Mouse (Mus musculus) erythroblast, embryonic 14.5 days (primary cell): Measurements from ENCODE around the gene Efl1. TPM values are rescaled to one million over a fixed set of nuclear protein-coding genes. Genes with fewer than 3 reads are reported as not detected.

Experiments
- H3K27me3 ChIP-seq: 2 replicates; pipeline ENCODE4 v1.6.1; 2012; ENCODE audit warnings: inconsistent platforms; ENCODE audit not compliant: control insufficient read depth
- H3K36me3 ChIP-seq: 2 replicates; pipeline ENCODE4 v1.6.1; 2012; ENCODE audit warnings: mild to moderate bottlenecking, inconsistent platforms; ENCODE audit not compliant: control insufficient read depth
- H3K4me1 ChIP-seq: 2 replicates; pipeline ENCODE4 v1.6.1; 2012; ENCODE audit warnings: inconsistent platforms; ENCODE audit not compliant: control insufficient read depth
- H3K4me3 ChIP-seq: replicated peaks from 2 replicates; pipeline ENCODE3; 2012; ENCODE audit warnings: moderate library complexity, mild to moderate bottlenecking, inconsistent platforms
- H3K9me3 ChIP-seq: 2 replicates; pipeline ENCODE4 v1.6.1; 2012; ENCODE audit warnings: low read length, inconsistent platforms, mixed read lengths; ENCODE audit not compliant: control insufficient read depth
- GATA1 ChIP-seq: IDR thresholded peaks from 2 replicates; pipeline ENCODE4 v1.6.1; 2012; ENCODE audit warnings: low read length, inconsistent platforms, mixed read lengths
- TAL1 ChIP-seq: IDR thresholded peaks from 3 replicates; pipeline ENCODE4 v1.6.1; 2012; ENCODE audit warnings: low read length, inconsistent platforms, mixed read lengths
- polyA plus RNA-seq: library from polyadenylated mRNA; stranded (reverse); fragments of >175 nt; gene quantifications from 2 replicates; pipeline ENCODE4 v1.2.3, GENCODE M21; 2012

Efl1 gene
- polyA plus RNA-seq, 1 experiment: 0.15 TPM

GRCm38 (mm10) chr7:82676834-82677233 is 28.4 kb downstream of the Efl1 start:
- Histone ChIP-seq H3K4me1 (no peaks in the 10 kb centered on the region), H3K9me3 (no peaks in the 10 kb centered on the region), H3K4me3 (no peak overlapping the region), H3K27me3 (no peaks in the 10 kb centered on the region), H3K36me3 (peaks cover 45% of the 10 kb centered on the region)
- TF ChIP-seq GATA1 (no peak), TAL1 (no peak)

DNA sequence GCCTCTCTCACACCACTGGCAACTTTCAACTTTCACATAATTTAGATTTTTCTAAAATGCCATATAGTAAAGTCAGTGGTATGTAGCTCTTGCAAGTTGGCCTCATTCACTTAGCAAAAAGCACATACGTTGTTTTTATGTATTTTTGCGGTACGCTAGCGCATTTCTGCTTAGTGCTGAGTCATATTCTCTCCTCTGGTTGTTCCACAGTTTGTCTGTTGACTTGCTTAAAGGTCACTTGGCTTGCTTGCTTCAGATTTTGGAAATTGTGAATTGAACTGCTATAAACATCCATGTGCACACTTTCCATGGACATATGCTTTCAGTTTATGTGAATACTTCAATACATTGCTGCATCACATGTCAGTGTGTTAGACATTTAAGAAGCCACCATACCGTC is 31.5 kb downstream of the Efl1 start:
- Histone ChIP-seq H3K4me1 (no peaks in the 10 kb centered on the region), H3K36me3 (peaks cover 37% of the 10 kb centered on the region), H3K9me3 (no peaks in the 10 kb centered on the region), H3K4me3 (no peak overlapping the region), H3K27me3 (no peaks in the 10 kb centered on the region)
- TF ChIP-seq TAL1 (no peak), GATA1 (no peak)

- Histone ChIP-seq H3K36me3 (peaks cover 61% of the 10 kb centered on the region), H3K4me3 (no peak overlapping the region), H3K27me3 (no peaks in the 10 kb centered on the region), H3K9me3 (no peaks in the 10 kb centered on the region), H3K4me1 (no peaks in the 10 kb centered on the region)
- TF ChIP-seq GATA1 (no peak), TAL1 (no peak)
These were observed 40.3 kb downstream of the Efl1 start for GRCm38 (mm10) chr7:82688736-82689135.

DNA sequence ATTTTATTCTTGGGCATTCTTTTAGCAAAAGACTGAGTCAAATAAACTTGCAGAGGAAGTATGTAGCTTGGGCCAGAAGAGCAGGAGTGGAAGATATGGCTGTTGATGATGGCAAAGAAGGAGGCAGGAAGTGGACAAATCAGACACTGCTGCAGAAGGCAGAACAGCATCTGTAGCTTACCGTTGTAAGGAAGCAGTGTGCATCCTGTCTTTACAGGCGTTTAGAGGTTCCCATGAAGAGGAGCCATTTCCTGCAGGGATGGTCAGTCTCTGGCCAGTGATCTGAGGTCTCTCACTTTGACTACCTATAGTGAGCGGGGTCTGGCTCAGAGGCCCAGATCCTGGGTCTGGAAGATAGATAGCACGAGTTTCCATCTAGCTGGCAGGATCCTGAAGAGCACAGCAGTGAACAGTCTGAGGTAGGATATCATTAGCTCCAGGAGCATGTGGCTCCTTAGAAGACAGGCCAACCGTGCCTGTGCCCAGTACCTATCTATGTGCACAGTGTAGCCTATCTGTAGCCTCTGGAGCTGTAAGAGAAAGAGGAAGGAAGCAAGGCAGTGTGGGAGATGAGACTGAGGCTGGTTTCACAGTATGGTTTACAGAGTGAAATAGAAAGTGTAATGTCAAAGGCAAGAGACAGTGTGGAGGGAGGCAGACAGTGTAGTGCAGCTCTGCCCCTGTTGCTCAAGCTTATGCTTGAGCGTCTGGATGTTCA is 42.8 kb downstream of the Efl1 start:
- TF ChIP-seq TAL1: no peak
- no peak for TF ChIP-seq GATA1
- Histone ChIP-seq H3K36me3 (peaks cover 63% of the 10 kb centered on the region), H3K9me3 (no peaks in the 10 kb centered on the region), H3K4me1 (no peaks in the 10 kb centered on the region), H3K27me3 (no peaks in the 10 kb centered on the region), H3K4me3 (no peak overlapping the region)

DNA sequence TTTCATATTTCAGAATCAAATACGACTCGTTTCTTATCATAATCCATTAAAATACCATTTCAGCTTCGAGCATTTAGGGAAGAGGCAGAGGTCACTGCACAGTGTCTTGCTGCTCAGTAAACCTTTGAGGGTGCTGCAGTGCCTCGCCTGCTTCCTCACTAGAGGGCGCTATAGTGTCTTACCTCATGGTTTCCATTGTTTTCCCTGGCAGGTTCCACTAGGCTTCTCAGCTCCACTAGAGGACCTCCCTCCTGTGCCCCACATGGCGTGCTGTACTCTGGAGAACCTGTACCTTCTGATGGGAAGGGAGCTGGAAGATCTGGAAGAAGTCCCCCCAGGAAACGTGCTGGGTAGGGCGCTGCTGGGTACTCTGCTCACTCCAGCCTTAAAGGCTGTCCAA is 49.3 kb downstream of the Efl1 start:
- Histone ChIP-seq H3K9me3 (no peaks in the 10 kb centered on the region), H3K4me1 (no peaks in the 10 kb centered on the region), H3K27me3 (no peaks in the 10 kb centered on the region), H3K4me3 (no peak overlapping the region), H3K36me3 (peaks cover 51% of the 10 kb centered on the region)
- TF ChIP-seq TAL1 (no peak), GATA1 (no peak)

GRCm38 (mm10) chr7:82698968-82699367 is 50.6 kb downstream of the Efl1 start:
- Histone ChIP-seq H3K4me1 (no peaks in the 10 kb centered on the region), H3K4me3 (no peak overlapping the region), H3K27me3 (no peaks in the 10 kb centered on the region), H3K9me3 (no peaks in the 10 kb centered on the region), H3K36me3 (peaks cover 38% of the 10 kb centered on the region)
- TF ChIP-seq TAL1 (no peak), GATA1 (no peak)

GRCm38 (mm10) chr7:82702384-82703343 is 54.2 kb downstream of the Efl1 start:
- H3K27me3 ChIP-seq: no peaks in the 10 kb centered on the region
- H3K4me3 ChIP-seq: no peak overlapping the region
- peaks cover 23% of the 10 kb centered on the region for H3K36me3 ChIP-seq
- no peaks in the 10 kb centered on the region for H3K4me1 ChIP-seq
- TF ChIP-seq TAL1 (no peak), GATA1 (no peak)
- H3K9me3 ChIP-seq: no peaks in the 10 kb centered on the region

GRCm38 (mm10) chr7:82709172-82709571 is 60.8 kb downstream of the Efl1 start:
- Histone ChIP-seq H3K4me1 (no peaks in the 10 kb centered on the region), H3K4me3 (no peak overlapping the region), H3K9me3 (no peaks in the 10 kb centered on the region), H3K36me3 (peaks cover 5% of the 10 kb centered on the region), H3K27me3 (no peaks in the 10 kb centered on the region)
- TF ChIP-seq GATA1 (no peak), TAL1 (no peak)

DNA sequence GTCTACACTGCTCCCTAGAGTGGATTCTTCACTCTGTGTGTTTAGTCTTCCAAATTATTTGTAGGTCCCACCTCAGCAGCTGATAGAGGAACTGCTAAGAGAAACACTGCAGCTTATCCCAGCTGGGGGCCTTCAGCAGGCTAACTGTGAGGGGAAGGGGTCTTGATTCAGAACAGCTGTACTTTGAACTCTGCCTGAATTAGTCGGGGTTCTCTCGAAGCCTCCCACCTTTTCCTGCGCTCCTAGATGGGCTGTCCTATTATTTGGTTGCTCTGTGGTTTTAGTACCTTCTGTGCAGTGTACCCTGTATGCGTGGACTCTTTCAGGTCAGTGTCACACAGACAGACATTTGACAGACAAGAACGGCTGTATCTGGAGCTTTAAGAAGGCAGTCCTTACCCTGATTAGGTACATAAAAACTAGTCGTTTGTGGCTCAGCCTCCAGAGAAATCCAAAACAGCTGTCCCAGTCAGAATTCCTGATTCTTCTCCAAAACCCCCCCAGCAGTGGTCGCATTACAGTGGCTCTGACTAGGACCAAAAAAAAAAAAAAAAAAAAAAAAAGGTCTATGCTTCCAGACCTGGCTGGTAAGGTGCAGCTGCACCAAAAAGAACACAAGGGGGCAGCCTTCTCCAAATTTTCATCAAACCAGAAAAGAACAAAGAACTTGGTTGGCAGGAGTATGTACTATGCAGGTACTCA is 66.9 kb downstream of the Efl1 start:
- TF ChIP-seq GATA1 (no peak), TAL1 (no peak)
- H3K4me1 ChIP-seq: no peaks in the 10 kb centered on the region
- peaks cover 4% of the 10 kb centered on the region for H3K36me3 ChIP-seq
- no peaks in the 10 kb centered on the region for H3K9me3 ChIP-seq
- H3K27me3 ChIP-seq: no peaks in the 10 kb centered on the region
- no peak overlapping the region for H3K4me3 ChIP-seq
